Mouse (Mus musculus) liver, adult 2 months (tissue): Measurements from ENCODE around the gene Wdr17.

Experiments
- CTCF ChIP-seq: fragments of 200-500 bp; IDR thresholded peaks from 2 replicates; pipeline ENCODE4 v1.5.1; 2011; ENCODE audit warnings: low read depth, low read length, control low read depth
- POLR2A ChIP-seq: fragments of 200-500 bp; IDR thresholded peaks from 2 replicates; pipeline ENCODE4 v1.6.1; 2011; ENCODE audit warnings: low read length, control low read depth; ENCODE audit not compliant: insufficient read depth; ENCODE audit errors: extremely low read depth

DNA sequence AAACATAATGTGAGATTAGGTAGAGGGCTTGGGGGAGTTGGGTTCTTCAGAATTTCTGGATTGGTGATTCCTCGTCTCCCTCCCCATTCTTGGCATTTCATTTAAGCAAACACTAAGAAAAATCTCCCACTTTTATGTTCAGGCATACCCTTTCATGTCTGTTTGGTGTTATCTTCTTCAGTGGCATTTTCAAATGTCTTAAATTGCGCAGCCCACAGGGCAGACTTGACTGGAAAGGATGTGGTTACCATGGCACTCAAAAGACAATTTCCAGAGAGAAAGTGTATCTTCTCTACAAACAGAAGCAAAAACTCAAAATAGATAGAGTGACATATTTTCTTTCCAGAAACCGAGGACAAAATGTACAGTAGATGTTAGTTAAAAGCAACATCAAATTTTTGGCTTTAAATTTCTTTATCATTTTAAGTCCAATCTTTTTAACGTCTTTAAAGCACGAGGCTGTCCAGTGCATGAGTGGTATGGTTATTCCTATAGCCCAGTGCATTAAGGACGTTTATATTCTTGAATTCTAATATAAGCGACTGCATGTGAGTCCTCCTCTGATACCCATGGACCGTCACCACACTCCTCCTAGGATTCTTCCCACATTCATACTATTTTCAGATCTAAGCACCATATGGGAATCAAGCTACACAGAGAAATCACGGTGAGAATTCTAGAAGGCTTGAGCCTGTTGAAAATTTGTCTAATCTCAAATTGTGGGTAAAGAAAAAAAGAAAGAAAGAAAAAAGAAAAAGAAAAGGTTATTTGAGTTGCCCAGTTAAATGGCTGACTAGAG lies at the start of gene Wdr17:
- TF ChIP-seq CTCF (no peak), POLR2A (no peak)
